Mouse (Mus musculus) kidney, adult 2 months (tissue): ENCODE measurements at regions not wholly inside any gene's neighbourhood (a gene's known extent, or its start where the extent isn't known, plus 50 kb on each side); places are given as distances from the start of the nearest gene placed in this dataset.

ENCODE experiments used
- DNase-seq: peaks from one replicate; pipeline ENCODE4 v3.0.0; 2021
- H3K27ac ChIP-seq: fragments of 200-500 bp; 2 replicates; pipeline ENCODE4 v1.5.1; 2012; ENCODE audit warnings: low read depth, low read length, control low read depth, inconsistent platforms; ENCODE audit not compliant: insufficient read depth
- H3K27me3 ChIP-seq: fragments of 200-500 bp; replicated peaks from 2 replicates; pipeline ENCODE4 v1.6.1; 2012; ENCODE audit warnings: mild to moderate bottlenecking, moderate library complexity, low read length, inconsistent platforms; ENCODE audit not compliant: control insufficient read depth, insufficient read depth
- H3K36me3 ChIP-seq: fragments of 200-500 bp; 2 replicates; pipeline ENCODE4 v1.6.1; 2012; ENCODE audit warnings: mild to moderate bottlenecking, moderate library complexity, low read length, inconsistent platforms; ENCODE audit not compliant: control insufficient read depth, insufficient read depth
- H3K4me1 ChIP-seq: fragments of 200-500 bp; 2 replicates; pipeline ENCODE4 v1.6.1; 2011; ENCODE audit warnings: low read length; ENCODE audit not compliant: control insufficient read depth, insufficient read depth
- H3K4me3 ChIP-seq: fragments of 200-500 bp; 2 replicates; pipeline ENCODE4 v1.5.1; 2011; ENCODE audit warnings: mild to moderate bottlenecking, low read depth, low read length, control low read depth; ENCODE audit not compliant: insufficient read depth
- CTCF ChIP-seq: fragments of 200-500 bp; conservative IDR thresholded peaks from 2 replicates; pipeline ENCODE4 v1.5.1; 2011; ENCODE audit warnings: low read depth, mild to moderate bottlenecking, control low read depth, low read length, moderate library complexity, mixed read lengths; ENCODE audit not compliant: insufficient read depth, insufficient read length
- POLR2A ChIP-seq: fragments of 200-500 bp; IDR thresholded peaks from one replicate; pipeline ENCODE4 v1.6.1; 2011; ENCODE audit warnings: low read depth, low read length, control low read depth
- WGBS: fragments of 180-500 bp; shearing (Covaris S2); methylation state at CpG from one replicate; pipeline ENCODE4 v1.1.7; 2018; 5-methylcytosine and 5-hydroxymethylcytosine counted together

DNA sequence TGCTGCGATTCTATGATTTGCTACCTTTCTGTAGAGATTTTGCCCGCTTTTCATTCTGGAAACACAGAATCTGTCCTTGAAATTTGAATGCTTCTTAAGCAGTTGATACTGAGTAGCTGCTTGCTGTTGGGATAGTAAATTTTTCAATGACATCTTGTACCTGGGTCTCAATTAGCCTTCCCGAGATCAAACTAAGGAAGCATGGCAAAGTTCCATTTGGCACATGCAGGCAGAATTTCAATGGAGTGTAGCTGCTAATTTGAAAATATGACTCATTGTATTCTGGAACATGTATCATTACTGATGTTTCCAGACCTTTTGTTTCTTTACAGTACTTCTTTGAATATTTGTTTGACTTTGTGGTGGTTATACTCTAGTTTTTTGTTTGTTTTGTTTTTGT is 245.9 kb upstream of the Ppfia2 start:
- H3K4me1 ChIP-seq, result no peaks in the 10 kb centered on the region
- no peak for TF ChIP-seq CTCF
- no peak for TF ChIP-seq POLR2A
- H3K27ac ChIP-seq, result no peak overlapping the region

DNA sequence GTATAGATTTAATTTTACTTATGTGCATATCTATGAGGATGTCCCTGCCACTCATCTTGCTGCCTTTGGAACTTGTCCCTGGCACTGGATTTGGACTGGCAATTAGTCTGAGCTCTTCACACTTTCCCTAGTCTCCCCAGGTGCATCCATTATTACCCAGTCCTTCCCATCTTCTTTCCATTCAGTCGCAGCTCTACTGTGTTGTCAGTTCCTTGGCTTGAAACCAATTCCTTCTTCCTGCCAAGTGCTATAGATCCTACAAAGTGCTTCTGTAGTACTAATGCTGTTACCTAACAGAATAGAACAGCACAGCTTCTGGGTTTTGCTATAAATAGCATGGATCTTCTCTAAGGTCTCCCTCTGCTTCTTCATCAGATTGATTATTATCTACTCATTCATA is 228.0 kb upstream of the Ppfia2 start:
- no peaks in the 10 kb centered on the region for H3K27me3 ChIP-seq
- 64% methylated on average over 1 of the region's 1 CpGs for WGBS
- TF ChIP-seq CTCF (no peak), POLR2A (no peak)
- no peaks in the 10 kb centered on the region for H3K4me1 ChIP-seq
- no peak for DNase-seq
- no peaks in the 10 kb centered on the region for H3K36me3 ChIP-seq
- no peak overlapping the region for H3K4me3 ChIP-seq
- H3K27ac ChIP-seq, result no peak overlapping the region

More for the DNA sequence above, 245.9 kb upstream of the Ppfia2 start:
- DNase-seq, result no peak
- Histone ChIP-seq H3K36me3 (no peaks in the 10 kb centered on the region), H3K27me3 (no peaks in the 10 kb centered on the region), H3K4me3 (no peak overlapping the region)
- WGBS, result 73% methylated on average over 3 of the region's 3 CpGs

GRCm38 (mm10) chr10:106254106-106254505 is 216.0 kb upstream of the Ppfia2 start:
- Histone ChIP-seq H3K27me3 (no peaks in the 10 kb centered on the region), H3K36me3 (no peaks in the 10 kb centered on the region), H3K4me1 (no peaks in the 10 kb centered on the region), H3K27ac (no peak overlapping the region), H3K4me3 (no peak overlapping the region)
- DNase-seq, result no peak
- TF ChIP-seq POLR2A, result no peak
- WGBS, result 74% methylated on average over 5 of the region's 5 CpGs

GRCm38 (mm10) chr10:106259811-106260210 is 210.3 kb upstream of the Ppfia2 start:
- no peak overlapping the region for H3K4me3 ChIP-seq
- no peaks in the 10 kb centered on the region for H3K4me1 ChIP-seq
- DNase-seq, result no peak
- H3K36me3 ChIP-seq, result no peaks in the 10 kb centered on the region
- TF ChIP-seq CTCF, result no peak
- TF ChIP-seq POLR2A, result no peak
- no peak overlapping the region for H3K27ac ChIP-seq
- WGBS, result 89% methylated on average over 4 of the region's 4 CpGs
- H3K27me3 ChIP-seq, result no peaks in the 10 kb centered on the region

- 56% methylated on average over 2 of the region's 2 CpGs for WGBS
- H3K4me3 ChIP-seq, result no peak overlapping the region
- no peaks in the 10 kb centered on the region for H3K4me1 ChIP-seq
- no peaks in the 10 kb centered on the region for H3K36me3 ChIP-seq
- DNase-seq, result no peak
- H3K27me3 ChIP-seq, result no peaks in the 10 kb centered on the region
- no peak overlapping the region for H3K27ac ChIP-seq
- no peak for TF ChIP-seq CTCF
- TF ChIP-seq POLR2A, result no peak
These were observed 196.8 kb upstream of the Ppfia2 start for GRCm38 (mm10) chr10:106273335-106273734.

- Histone ChIP-seq H3K4me3 (no peak overlapping the region), H3K27me3 (no peaks in the 10 kb centered on the region), H3K4me1 (no peaks in the 10 kb centered on the region), H3K36me3 (no peaks in the 10 kb centered on the region), H3K27ac (no peak overlapping the region)
- TF ChIP-seq POLR2A (no peak), CTCF (no peak)
- no peak for DNase-seq
These were observed 180.2 kb upstream of the Ppfia2 start for GRCm38 (mm10) chr10:106289951-106290350.

DNA sequence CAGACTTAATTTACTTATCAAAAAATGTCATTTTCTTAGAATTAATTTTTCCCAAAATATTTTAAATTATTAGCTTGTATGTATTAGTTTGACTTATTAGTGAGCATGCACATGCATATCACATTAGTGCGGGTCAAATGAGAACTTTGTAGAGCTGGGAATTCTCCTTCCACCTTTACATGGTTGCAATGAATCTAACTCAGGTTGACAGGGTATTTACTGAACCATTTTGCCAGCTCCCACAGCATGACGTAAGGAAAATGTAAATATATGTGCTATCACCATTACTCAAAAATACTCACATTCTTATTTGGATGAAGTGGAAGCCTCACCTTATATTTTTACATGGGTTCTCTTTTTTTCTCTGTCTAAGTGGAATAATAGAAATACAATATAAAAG is 179.4 kb upstream of the Ppfia2 start:
- Histone ChIP-seq H3K4me1 (no peaks in the 10 kb centered on the region), H3K4me3 (no peak overlapping the region), H3K36me3 (no peaks in the 10 kb centered on the region), H3K27me3 (no peaks in the 10 kb centered on the region), H3K27ac (no peak overlapping the region)
- DNase-seq, result no peak
- WGBS, result 78% methylated on average over 2 of the region's 2 CpGs
- no peak for TF ChIP-seq CTCF
- no peak for TF ChIP-seq POLR2A

- H3K27ac ChIP-seq, result no peak overlapping the region
- H3K4me1 ChIP-seq, result no peaks in the 10 kb centered on the region
- no peaks in the 10 kb centered on the region for H3K36me3 ChIP-seq
- no peak for DNase-seq
- 78% methylated on average over 5 of the region's 5 CpGs for WGBS
- no peak overlapping the region for H3K4me3 ChIP-seq
- no peaks in the 10 kb centered on the region for H3K27me3 ChIP-seq
- TF ChIP-seq POLR2A (no peak), CTCF (no peak)
These were observed 174.6 kb upstream of the Ppfia2 start for GRCm38 (mm10) chr10:106295501-106295900.
